Mouse (Mus musculus) frontal cortex, adult 2 months (tissue): ENCODE data around the gene Brap. TPM values are rescaled to one million over a fixed set of nuclear protein-coding genes. Genes with fewer than 3 reads are reported as not detected.
A peak's percentile ranks its signal among the peaks of the same experiment; 100 is the strongest.
"Not testable (repeated sequence)": the region's sequence is repeated elsewhere in the genome, so short reads cannot be mapped to it uniquely, and the experiment has no call there.

Source experiments
- DNase-seq, 2 experiments: peaks; one replicate each; pipeline ENCODE4 v3.0.0; 2022; ENCODE audit warnings: low spot score in 1 of 2; ENCODE audit errors: extremely low spot score in 1 of 2
- polyA plus RNA-seq: library from polyadenylated mRNA; depleted of rRNA; stranded (reverse); fragments of >200 nt; gene quantifications from 2 replicates; pipeline ENCODE4 v1.2.3, GENCODE M21; 2012; rRNA removed

The Brap gene
- polyA plus RNA-seq: 46.7 and 52.9 TPM in 2 replicates

DNA sequence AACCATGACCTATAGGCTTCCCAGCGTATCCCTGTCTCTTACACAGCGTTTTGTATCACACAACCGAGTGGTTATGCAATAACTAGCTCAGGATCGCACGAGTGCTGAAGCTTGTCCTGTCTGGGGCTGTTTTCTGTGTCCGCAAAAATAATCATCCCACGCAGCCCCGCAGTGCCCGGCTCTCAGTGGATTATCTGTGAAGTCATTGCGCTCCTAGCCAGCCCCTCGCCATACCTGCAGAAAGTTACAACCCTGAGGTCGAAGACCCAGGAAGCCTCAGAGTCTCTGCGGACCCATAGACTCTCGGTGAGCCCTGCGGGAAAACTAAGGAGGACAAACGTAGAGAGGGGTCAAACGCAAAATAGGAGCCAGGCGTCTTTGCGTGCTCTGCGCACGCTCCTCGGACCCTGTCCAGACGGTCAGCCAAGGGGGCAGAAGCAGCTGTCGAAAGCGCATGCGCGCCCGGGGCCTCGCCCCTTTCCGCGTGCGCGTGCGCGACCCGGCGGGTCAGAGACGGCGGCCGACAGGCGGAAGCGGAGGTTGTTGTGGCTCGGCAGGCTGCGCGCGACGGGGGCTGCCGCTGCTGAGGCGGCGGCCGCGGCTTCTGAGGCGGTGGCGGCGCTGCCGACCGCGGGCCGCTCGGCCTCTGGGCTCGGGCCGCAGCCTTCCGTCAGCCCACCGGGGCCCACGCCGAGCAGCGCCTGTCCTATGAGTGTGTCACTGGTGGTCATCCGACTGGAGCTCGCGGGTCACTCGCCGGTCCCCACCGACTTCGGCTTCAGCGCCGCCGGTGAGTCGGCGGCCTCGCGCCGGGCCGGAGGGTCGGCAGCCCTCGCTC, at the start of gene Brap, which contains the start of gene Acad10:
TSS of gene Brap (plus strand) at position 505 of the 838 bp plus-strand sequence.
TSS of gene Acad10 (minus strand) at position 456 of the 838 bp plus-strand sequence.
- peak; percentile 84 to 95 for DNase-seq

DNA sequence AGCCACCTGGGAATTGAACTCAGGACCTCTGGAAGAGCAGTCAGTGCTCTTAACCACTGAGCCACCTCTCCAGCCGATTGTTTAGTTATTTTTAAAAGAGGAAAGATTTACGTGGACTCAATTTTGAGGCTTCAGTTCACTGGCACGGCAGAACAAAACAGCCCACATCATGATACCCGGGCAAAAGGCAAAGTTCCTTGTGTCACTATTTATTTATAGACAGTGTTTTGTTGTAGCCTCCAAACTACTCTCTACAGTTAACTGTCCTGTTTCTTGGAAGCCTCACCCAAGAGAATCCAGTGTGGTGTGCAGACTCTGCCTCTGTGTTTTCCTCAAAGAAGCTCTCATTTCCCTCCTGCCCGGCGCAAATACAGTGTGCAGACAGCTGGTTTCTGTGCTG, 48.3 kb upstream of the Brap start:
- DNase-seq: no peak

DNA sequence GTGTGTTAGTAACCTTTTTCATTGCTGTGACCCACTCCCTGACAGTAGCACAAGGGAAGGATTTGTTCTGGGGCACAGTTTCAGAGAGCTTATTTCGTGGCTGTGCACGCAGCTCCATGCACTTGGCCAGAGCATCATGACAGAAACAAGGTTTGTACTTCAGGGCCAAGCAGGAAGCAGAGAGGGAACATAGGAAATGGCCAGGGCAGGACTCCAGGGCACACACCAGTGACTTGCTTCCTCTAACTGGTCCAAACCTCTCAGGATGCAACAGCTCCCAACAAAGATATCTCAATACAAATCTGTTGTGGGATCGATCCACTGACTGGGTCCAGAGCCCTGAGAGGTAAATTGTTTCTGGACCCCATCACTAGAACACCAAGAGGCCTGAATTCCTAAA, 45.4 kb upstream of the Brap start:
- not testable (repeated sequence) for DNase-seq

DNA sequence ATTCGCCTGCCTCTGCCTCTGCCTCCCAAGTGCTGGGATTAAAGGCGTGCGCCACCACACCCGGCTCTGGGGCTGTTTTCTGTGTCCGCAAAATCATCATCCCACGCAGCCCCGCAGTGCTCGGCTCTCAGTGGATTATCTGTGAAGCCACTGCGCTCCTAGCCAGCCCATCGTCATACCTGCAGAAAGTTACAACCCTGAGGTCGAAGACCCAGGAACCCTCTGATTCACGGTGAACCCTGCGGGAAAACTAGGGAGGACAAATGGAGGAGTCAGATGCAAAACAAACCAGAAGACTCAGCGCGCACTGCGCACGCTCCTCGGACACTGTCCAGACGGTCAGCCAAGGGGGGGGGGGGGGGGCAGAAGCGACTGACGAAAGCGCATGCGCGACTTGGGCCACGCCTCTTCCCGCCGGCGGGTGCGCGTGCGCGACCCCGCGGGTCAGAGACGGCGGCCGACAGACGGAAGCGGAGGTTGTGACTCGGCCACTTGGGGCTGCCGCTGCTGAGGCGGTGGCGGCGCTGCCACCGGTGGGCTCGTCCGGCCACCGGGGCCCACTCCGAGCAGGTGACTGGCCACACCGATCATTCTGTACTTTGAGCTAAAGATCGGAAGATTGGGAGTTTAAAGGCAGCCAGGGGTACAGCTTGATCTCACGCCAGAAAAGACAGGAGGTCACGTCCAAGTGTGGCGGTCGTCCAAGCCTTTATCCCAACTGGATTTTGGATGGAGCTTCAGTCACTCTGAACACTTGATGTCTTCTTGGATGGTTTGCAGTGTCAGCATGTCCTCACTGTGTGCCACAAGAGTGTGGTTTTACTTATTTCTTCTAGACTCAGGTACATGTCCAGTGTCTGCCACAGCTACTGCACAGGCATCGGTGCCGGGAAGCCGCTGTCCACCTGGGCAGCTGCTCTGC, 41.5 kb upstream of the Brap start, which contains the start of gene Acad12:
TSS of gene Acad12 (minus strand) at position 347 of the 922 bp plus-strand sequence.
- peak; percentile 24 to 76 for DNase-seq

DNA sequence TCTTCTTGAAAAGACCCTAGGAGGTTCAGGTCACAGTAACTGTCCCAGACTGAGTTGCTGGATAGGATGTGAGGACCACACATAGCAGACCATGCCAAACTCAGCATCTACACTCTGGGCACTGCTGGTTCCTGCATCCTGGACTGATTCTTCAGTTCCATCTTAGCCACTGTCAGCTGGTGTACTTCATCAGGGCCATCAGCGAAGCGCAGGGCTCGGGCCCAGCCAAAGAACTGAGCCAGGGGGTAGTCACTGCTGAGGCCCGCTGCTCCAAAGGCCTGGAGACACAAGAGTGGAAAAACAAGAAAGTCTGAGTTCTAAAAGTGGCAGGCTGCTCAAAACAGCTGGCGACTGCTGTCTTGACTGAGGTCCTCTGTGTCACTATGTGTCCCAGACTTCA, 39.3 kb upstream of the Brap start:
- DNase-seq: no peak

DNA sequence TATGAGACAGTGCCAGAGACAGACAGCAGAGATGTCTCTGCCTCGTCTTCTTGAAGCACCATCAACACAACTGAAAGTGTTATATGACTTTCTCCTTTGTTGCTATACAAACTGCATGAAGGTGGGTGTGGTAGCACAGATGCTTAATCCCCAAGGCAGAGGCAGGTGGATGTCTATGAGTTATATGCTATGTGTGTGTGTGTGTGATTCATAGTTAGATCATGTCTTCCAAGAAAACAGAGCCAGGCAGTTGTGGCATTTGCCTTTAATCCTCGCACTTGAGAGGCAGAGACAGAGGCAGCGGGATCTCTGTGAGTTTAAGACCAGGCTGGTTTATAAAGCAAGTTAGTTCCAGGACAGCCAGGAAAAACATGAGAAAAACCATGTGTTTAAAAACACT, 37.1 kb upstream of the Brap start:
- DNase-seq: no peak

DNA sequence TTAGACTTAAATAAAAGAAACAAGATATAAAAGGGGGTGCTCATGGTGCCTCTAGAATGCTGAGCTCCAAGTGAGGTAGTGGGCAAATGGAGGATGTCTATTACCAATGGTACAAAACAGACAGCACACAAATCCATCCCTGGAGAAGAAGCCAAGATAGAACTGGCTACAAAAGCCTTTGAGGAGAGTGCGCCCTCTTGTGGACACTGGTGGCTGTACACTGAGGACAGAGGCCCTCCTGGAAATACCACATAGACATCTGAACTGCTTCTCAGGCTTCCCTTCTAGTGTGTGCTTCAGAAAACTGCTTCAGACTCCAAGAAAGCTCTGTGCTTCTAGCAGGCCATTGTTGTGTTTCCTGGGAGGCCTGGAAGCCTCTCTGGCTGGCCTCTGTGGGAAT, 32.5 kb upstream of the Brap start:
- DNase-seq: peak; percentile 43 to 86

DNA sequence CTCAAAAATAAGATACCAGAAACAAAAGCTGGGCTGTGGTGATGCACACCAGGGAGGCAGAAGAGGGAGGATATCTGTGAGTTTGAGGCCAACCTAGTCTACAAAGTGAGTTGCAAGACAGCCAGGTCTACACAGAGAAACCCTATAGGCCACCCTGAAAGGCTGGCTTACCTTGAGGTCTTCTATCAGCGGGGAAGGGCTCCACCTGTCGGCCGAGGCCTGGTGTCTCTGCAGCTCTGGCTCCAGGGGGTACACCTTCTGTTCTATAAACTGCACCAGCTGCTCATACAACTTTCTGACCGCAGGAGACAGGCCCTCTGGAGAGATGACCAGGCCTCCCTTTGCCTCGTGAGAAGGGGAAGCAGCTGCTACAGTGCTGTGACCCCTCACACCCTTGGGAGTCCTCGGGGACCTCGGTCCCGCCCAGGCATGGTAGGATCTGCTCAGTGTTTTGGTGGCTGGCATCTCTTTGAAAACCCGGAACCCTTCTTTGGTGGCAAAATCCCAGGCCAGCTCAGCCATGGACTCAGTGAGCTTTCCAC, 29.2 kb upstream of the Brap start:
- DNase-seq: not testable (repeated sequence)

DNA sequence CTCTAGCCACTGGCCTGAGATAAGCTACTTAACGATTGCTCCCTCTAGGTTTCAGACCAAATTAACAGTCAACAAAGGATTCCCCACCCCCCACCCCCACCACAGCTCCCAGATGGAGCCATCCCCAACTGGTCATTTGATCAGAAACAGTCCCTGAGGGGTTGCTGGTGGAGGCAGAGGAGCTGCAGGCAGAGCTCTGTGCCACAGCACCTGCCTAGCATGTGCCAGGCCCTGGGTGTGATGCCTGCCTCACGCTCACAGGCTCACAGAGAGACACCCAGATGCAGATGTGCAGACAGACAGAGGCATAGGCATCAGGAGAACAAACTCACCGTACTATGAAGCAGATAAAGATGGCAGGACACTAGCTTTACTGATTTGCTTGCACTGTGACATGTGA, 27.6 kb upstream of the Brap start:
- no peak for DNase-seq

DNA sequence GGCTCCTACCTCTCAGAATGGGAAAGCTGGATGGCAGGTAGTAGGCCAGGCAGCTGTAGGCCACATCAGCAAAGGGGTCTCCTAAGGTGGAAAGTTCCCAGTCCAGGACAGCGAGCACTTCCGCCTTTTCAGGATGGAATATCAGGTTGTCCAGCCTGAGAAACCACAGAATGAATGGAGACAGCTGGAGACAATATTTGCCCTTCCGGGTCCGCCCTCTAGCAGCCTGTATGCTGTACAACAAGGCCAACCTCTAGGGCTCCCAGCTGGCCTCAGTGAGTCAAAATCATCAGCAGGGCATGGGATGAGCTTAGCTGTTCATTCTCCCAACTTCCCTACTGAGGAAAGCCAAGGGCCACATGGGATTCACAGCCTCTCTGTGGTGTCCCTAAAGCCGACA, 25.7 kb upstream of the Brap start:
- DNase-seq: no peak

DNA sequence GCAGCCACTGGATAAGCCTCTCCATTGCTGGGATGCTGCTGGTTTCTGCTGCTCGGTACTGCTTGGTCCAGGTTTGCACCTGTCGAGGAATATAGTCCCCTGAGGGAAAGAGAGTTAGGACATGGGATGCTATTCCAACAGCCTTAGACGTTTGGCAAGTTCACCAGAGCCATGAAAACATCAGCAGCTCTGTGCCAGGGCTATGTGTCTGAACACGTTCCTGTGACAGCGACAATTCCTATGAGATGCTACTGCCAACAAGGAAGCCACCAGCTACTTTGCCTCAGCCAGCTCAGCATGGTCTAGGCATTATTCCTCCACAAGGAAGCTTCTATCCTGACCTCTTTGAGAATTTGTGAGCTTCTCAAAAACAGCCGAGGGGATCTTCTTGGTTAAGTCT, 23.1 kb upstream of the Brap start:
- DNase-seq: no peak

DNA sequence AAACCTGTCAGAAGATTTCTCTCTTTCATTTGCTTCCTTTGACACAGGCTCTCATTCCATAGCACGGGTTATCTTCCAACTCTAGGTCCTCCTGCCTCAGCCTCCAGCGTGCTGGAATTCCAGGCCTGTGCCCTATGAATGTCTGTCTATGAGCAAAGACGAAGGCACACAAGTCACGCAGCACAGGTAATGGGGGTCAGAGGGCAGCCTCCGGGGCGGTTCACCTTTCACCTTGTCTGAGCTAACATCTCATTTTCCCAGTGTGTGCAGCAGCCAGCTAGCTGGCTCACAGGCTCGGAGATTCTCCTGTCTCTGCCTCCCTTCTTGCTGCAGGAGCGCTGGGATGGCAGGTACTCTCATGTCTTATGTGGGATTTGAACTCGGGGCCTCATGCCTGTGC, 20.8 kb upstream of the Brap start:
- no peak for DNase-seq

DNA sequence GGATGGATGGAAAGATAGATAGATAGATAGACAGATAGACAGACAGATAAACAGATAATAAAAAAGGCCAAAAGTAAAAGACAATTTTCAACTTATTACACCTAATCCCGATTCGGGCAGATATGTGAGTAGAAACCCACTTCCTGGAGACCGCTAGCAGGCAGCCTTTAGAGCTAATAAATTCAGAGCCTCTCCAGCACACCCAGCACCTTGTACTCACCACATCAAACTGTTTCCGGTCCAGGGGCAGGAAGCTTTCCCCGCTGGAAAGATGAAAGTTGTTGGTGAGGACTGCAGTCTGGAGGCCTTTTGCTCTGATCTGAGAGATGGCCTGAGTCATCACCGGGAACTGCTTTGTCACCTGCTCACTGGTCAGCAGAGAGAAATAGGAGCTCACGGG, 11.2 kb upstream of the Brap start:
- DNase-seq: no peak

DNA sequence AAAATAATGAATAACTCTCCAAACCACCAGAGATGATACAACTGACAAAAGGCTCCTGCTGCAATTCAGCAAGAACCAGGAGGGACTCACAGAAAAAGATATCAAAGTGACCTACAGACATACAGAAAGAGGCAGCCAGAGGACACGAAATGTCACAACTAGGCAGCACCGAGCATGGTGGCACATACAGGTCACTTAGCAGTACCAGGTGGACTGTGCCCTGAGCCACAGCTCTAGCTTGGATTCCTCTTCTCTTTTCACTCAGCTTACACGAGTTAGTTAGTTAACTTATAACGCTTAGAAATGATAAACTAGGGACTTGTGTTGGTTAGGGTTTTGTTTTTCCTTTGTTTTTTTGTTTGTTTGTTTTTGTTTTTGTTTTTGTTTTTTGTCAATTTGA, 5.8 kb upstream of the Brap start:
- no peak for DNase-seq

DNA sequence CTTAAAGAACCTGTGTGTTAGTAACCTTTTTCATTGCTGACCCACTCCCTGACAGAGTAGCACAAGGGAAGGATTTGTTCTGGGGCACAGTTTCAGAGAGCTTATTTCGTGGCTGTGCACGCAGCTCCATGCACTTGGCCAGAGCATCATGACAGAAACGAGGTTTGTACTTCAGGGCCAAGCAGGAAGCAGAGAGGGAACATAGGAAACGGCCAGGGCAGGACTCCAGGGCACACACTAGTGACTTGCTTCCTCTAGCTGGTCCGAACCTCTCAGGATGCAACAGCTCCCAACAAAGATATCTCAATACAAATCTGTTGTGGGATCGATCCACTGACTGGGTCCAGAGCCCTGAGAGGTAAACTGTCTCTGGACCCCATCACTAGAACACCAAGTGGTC, 3.5 kb upstream of the Brap start:
- not testable (repeated sequence) for DNase-seq

DNA sequence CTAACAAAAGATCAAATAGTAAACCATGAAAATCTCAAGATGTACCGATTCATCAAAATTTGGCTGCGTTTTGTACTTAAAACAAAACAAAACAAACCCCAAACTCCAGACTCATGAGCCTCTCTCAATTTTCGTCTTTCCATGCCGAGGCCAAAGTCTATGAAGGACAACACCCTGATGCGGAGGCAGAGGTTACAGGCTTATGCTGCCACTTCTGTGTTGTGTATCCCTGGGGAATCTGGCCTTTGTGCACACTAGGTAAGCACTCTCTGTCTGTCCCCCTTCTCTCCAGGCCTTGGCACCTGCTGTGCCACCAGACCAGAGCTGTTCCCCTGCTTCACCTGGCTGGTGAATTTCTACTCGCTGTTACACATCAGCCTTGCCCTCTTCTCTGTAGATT, 2.7 kb upstream of the Brap start:
- not testable (repeated sequence) for DNase-seq

DNA sequence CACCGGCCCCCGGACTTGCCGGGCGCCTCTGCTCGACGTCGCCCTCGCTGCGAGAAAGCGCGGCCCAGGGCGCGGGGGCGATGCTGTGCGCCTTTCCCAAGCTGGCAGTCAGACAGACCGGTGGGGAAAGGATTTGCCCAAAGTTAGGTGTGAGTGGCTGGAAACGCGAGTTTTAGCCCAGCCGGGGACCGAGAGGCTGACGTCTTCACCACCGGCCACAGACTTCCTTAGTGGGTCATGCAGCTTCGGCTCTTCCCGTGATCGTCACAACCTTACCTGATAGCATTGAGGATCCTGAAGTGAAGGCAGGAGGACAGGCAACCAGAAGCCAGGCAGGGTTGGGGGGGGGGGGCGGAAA, 513 bp downstream of the Brap start:
- peak in 1 of 2 experiments; percentile 52 for DNase-seq

DNA sequence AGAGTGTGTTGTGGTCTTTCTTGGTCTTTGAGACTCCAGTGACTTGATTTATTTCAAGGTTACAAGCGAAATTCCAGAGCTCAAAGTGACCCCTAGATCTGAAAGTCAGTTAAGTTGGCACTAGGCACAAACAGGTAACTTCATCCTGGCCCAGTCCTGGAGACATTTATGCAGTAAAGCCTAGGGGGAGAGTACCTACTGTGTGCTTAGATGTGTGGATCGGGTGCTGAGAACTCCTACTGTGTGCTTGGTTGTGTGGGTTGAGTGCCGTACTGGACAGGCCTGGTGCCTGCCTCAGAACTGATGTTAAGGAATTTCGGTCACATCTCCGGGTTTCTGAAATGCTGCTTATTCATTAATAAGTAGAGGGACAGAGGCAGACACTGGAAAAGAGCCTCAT, 1.1 kb downstream of the Brap start:
- no peak for DNase-seq

DNA sequence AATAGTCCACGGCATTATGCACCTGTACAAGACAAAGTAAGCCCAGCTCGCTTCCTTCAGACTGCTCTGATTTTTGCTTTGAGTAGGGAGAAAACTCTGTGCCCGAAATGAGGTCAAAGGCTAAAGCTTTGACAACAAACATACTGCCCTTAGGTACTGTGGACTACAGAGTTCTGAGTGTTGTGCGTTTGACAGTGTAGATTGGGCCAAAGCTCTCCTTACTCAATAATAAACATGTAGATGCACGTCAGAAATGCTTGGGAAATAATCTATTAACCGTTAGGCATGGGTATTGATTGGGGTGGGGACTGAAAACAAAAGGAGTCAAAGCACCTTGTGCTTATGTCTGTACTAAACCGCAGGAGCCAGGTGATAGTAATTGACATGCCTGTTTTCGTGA, 3.1 kb downstream of the Brap start:
- DNase-seq: no peak

DNA sequence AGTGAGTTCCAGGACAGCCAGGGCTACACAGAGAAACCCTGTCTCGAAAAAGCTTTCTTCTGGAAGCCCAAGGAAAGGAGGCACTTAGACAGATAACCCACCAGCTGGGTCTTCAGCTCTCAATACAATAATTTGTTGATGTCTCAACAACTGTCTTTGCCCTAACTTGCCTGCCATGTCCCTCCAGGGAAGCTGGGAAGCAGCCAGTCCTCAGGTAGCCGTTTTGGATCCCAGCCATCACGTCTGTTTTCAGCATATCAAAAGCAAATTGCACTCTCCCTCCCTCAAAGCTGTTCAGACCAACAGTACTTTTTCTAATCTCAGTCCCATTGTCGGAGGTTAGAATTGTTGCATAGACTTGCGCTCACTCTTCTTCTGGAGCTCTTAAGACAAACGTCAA, 3.7 kb downstream of the Brap start:
- DNase-seq: no peak

DNA sequence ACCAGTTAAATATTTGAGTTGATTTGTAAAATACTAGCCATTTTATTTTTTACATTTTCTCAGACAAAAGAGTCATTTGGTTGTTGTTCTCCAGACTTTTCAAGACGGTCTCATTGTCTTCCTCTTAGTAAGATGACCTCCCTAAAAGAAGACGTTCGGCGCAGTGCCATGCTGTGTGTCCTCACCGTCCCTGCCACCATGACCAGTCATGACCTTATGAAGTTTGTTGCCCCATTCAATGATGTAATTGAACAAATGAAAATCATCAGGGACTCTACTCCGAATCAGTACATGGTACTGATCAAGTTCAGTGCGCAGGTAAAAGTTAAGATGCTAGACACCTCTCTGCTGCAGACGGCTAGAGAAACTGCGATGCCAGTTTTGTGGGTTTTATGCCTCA, 4.6 kb downstream of the Brap start:
- DNase-seq: no peak
